Mouse (Mus musculus) NIH3T3 (cell line): ENCODE results near the gene 1700024G13Rik.
"Not testable (repeated sequence)": the region's sequence is repeated elsewhere in the genome, so short reads cannot be mapped to it uniquely, and the experiment has no call there.

ENCODE experiments used
- DNase-seq: peaks from one replicate; pipeline ENCODE4 v3.0.0-alpha.2; 2012; ENCODE audit warnings: low read depth

Gene 1700024G13Rik

DNA sequence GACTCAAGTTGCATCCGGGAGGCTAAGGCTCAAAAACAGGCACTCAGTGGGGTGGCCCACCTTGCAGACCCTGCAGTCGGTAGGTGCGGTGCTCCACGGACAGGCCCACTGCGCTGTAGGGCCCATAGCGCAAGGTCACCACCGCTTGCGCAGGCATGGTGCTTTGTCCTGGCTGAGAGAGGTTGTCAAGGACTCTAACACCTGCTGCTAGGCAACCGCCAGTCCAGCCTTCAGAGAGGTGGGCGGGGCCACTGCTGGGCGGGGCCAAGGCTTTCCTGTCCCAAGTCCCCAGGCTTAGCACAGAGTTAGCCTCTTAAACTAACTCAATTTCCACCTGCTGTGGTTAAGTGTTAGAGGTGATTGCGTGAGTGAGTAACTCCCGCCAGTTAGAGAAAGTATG, at the start of gene 1700024G13Rik:
Gene 1700024G13Rik (minus strand): TSS at position 196 of the 400 bp plus-strand sequence.
- DNase-seq: no peak

DNA sequence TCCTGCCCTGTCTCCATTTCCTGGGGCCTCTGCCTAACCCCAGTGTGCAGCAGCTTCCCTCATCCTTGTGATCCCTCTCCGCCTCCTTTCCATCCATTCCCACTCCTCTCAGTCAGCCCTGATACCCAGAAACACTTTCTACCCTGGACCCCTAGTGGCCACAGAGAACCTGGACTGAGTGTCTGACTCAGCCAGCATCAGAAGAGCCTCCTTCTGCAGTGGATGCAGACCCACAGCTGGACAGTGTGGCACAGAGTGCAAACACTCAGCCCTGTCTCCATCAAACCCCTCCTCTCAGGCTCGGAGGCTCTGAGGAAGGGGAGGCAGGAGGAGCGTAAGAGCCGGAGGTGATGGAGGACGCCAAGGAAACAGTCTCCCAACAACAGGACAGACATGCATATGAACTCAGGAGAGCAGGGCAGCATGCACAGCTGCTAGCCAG, 49.2 kb upstream of the 1700024G13Rik start:
- peak; percentile 29 for DNase-seq

- no peak for DNase-seq
Measured at GRCm38 (mm10) chr14:32429030-32429602, 40.9 kb upstream of the 1700024G13Rik start.

GRCm38 (mm10) chr14:32423946-32424345, 35.8 kb upstream of the 1700024G13Rik start:
- DNase-seq: no peak

DNA sequence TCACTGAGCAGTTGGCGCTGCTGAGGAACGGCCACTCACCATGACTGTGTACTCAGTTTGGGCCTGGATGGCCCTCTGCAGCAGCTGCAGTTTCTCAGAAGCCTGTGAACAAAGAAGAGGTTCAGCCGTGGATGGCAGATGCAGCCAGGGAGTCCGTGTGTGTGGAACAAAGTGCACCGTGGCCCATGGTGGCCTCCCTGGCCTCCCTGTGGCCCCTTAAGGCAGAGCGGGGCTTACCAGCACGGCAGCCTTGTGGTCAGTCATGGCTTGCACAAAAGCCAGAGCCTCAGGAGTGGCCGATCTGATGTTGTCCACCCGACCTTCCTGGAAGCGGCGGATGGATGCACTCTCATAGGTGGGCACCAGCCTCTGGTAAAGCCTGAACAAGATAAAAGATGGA, 30.6 kb upstream of the 1700024G13Rik start:
- no peak for DNase-seq

GRCm38 (mm10) chr14:32412075-32412474, 23.9 kb upstream of the 1700024G13Rik start:
- DNase-seq: no peak

DNA sequence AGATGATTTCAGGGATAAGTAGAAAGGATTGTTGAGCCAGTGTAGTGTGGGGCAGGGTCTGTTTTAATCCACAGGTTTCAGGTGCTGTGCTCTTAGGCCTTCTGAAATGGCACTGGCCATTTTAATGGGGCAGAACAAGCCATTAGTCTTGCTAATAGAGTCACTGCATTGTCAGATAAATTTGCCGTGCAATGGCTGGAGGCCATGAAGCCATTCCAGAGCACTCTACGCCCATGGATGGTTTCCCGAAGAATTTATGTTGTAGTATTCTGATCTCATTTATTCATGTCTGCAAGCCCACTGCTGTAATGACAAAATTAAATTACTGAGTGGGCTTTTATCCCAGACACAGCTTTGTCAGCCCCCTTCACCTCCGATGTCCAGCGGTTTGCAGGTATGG, 21.9 kb upstream of the 1700024G13Rik start:
- no peak for DNase-seq

- DNase-seq: not testable (repeated sequence)
Measured at GRCm38 (mm10) chr14:32405399-32405798, 17.2 kb upstream of the 1700024G13Rik start.

DNA sequence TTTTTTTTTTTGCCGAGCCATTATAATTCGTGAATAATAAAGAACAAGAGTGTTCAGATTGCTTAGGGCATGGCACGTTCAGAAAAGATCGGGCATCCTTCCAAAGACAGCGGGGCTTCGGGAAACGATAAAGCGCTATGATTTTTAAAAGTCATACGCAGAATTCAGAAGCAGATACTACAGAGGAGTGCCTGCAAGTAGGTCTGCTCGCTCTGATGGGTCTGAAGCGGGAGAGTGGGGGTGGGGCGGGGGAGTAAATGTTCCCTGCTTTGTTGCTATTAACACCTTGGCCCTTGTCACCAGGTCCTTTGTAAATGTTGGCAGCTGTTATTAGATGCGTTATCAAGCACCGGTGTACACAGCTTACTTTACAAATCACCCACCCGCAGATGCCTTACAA, 6.6 kb downstream of the 1700024G13Rik start:
- no peak for DNase-seq

- DNase-seq: no peak
Measured at GRCm38 (mm10) chr14:32381066-32381465, 7.1 kb downstream of the 1700024G13Rik start.

DNA sequence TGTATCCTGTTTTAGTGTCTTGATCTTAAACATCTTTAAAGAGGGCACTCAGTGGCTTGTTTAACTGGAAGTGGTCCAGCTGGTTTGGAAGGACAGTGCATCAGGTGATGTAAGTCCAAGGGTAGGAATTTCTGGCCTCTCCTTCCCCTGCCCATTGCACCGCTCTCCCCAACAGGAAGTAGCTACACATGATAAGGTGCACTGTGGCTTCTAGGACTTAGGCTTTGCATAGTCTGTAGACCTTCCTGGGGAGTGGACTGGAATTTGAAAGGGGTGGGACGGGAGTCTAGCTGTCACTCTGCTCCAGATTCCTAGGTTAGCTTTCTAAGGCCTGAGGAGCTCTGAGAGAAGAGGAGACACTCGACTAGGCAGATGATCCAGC, 8.1 kb downstream of the 1700024G13Rik start:
- no peak for DNase-seq

DNA sequence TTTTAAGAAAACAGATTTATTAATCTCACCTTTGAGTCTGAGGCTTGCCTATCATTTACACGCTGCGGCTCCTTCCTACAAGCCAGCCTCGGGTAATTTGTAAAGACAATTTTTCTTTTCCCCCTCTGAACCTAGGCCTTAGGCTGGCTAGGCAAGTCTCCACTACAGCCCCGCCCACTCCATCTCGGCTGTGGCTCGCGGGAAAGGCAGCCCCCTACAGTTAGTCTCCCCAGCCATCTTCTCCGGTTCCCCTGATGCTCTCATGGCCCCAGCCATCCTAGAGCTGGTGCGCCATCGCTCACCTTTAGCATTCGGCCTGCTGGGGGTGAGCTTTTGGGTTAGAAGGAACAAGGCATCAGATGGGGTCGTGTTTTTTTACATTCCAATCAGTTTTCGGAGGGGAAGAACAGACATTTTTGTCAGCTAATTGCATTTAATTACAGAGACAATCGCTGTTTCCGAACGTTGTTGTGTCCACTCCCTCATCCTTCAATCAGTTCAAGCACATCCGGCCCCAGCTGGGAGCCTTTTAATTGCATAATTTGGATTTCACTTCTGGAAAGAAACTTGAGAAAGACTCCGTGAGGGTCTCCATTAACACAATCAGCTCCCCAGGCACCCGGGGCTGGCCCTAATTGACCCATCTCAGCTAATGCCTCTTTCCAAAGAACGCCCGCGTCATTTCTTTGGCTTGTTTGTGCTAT, 8.6 kb downstream of the 1700024G13Rik start:
- no peak for DNase-seq

DNA sequence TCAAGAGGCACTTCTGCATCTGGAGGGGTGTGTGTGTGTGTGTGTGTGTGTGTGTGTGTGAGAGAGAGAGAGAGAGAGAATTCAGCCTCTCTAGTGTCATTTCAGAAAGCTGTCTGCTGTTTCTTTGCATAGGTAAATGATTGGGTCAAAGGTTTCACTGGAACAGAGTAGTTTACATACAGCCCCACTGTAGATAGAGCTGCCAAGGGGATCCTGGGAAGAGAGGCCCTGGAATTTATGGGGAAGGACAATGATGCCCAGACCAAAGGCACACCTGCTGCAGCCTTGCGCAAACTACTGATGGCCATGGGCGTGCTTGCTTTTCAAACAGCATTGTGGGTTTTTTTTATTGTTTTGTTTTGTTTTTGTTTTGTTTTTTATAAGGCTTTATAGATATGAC, 15.7 kb downstream of the 1700024G13Rik start:
- DNase-seq: no peak

- peak; percentile 51 for DNase-seq
Measured at GRCm38 (mm10) chr14:32369756-32370155, 18.4 kb downstream of the 1700024G13Rik start.

DNA sequence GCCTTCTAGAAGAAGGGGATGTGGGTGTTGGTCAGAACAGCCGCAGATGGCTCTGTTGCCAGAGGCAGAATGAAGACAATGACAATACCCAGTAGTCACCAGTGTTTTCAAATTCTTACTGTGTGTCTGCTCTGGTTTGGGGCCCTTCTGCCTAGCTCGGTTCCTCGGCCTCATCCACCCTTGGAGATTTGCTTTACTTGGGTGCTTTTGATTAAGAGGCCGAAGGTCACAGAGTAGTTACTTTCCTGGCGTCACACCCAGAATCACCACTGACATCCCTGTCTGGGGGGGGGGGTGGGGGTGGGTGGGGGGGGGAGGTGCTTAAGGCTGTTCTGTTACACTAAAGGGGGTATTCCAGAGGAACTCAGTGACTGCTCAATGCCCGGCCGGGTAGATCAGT, 23.8 kb downstream of the 1700024G13Rik start:
- no peak for DNase-seq

DNA sequence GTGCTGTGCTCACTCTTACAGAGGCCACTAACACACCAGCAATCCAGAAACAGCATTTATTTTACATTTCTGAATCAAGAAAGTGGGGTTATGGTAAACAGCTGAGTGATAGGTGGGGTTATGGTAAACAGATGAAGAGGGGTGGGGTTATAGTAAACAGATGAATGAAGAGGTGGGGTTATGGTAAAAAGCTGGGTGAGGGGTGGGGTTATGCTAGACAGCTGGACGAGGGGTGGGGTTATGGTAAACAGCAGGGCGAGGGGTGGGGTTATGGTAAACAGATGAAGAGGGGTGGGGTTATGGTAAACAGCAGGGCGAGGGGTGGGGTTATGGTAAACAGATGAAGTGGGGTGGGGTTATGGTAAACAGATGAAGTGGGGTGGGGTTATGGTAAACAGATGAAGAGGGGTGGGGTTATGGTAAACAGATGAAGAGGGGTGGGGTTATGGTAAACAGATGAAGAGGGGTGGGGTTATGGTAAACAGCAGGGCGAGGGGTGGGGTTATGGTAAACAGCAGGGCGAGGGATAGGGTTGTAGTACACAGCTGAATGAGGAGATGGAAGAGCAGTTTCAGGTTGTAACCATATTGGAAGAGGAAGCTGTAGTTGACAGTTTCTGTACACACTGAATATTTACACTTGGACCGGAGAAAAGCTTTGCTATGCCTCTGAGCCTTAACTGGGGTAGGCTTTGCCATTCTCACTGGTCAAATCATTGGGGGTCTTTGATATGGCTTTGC, 36.8 kb downstream of the 1700024G13Rik start:
- not testable (repeated sequence) for DNase-seq

- DNase-seq: no peak
Measured at GRCm38 (mm10) chr14:32347307-32347706, 40.9 kb downstream of the 1700024G13Rik start.

DNA sequence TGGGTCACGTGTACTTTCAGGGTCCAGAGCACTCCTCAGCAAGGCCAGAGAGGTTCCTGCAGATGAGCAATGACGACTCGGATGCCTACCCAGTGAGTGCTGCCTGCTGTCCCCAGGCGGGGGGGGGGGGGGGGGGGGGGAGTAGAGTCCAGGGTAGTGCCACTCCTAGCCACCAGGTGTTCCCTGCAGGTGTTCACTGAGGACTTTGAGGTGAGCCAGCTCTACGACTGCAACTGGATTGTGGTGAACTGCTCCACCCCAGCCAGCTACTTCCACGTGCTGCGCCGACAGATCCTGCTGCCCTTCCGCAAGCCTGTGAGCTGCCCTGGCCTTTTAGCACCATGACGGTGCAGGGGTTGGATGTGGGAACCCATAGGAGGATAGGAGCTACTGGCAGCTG, 43.5 kb downstream of the 1700024G13Rik start:
- no peak for DNase-seq

DNA sequence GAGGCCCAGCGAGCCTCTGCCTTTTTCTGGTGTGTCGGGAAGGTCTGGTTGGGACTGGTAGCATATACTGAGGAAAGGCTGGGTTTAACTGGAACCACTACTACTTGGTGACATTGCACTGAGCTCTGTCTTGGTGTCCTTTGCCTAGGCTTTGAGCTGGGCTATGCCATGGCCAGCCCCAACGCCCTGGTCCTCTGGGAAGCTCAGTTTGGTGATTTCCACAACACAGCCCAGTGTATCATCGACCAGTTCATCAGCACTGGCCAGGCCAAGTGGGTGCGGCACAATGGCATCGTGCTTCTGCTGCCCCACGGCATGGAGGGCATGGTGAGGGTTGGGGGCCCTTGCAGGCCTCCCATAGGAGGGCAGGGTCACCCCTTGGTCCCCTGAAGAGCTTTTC, 44.0 kb downstream of the 1700024G13Rik start:
- no peak for DNase-seq

DNA sequence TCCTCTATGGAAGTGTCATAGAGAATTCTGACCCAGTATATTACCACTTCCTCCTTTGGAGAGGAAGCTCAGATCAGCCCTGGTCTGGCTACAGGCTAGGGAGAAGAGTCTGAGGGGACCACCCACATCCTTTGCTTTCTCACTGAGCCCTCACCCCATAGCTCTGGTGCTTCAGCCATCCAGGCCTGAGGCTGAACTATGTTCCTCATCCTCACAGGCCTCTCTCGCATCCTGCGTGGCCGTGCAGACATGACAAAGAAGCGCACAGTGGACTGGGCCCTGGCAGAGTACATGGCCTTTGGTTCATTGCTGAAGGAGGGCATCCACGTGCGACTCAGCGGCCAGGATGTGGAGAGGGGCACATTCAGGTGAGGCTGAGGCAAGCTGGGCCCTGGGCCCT, 46.4 kb downstream of the 1700024G13Rik start:
- DNase-seq: no peak

- no peak for DNase-seq
Measured at GRCm38 (mm10) chr14:32336547-32336946, 51.6 kb downstream of the 1700024G13Rik start.

DNA sequence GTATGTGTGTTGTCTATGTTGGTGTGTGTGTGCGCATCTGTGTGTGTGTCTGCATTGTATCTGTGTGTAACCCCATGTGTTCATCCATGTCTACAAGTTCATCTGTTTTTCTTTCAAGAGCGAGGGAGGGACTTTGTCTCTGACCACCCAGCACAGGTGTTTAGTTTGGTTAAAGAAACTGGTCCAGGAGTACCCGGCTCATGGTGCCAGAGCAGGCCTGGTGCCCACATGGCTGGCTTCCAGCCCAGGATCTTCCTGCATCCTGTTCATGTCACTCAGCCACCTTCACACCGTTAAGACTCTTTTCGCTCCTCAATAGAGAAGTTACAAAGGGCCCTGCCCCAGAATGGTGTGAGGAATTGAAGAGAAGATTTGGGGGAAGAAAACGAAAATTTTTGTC, 52.2 kb downstream of the 1700024G13Rik start:
- DNase-seq: no peak
